Mouse (Mus musculus) small intestine, adult 10 weeks (tissue): ENCODE data around the gene Itgb7. TPM values are rescaled to one million over a fixed set of nuclear protein-coding genes. Genes with fewer than 3 reads are reported as not detected.

ENCODE experiments used
- polyA plus RNA-seq: library from polyadenylated mRNA; stranded (reverse); fragments of 350-450 nt; fragmentation: Illumina TruSeq; extraction: RNeasy Lipid Tissue Mini Kit (QIAGEN cat#74804); gene quantifications from one replicate; pipeline ENCODE4 v1.2.3, GENCODE M21; 2014; ENCODE audit warnings: low replicate concordance

Gene Itgb7
- polyA plus RNA-seq: not detected

DNA sequence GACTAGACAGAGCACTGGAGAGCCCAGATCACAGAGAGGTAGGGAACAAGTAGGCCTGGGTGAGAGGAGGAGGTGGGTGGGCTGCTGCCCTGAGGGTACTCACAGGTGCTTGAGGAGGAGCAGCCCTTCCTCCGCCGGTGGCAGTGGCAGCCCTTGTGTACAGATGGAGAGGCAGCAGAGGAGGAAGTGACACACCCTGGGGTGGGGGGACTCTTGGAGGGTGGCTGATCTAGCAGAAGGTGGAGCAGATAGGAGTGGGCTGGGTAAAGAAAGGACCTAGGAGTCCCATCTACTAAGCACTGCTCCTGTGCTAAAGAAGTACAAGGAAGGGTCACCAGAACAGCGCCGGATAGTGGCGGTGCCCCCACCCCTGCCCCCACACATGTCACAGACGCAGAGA, at the start of gene Itgb7:
Itgb7 (minus strand) TSS at position 197 of the 400 bp plus-strand sequence.

DNA sequence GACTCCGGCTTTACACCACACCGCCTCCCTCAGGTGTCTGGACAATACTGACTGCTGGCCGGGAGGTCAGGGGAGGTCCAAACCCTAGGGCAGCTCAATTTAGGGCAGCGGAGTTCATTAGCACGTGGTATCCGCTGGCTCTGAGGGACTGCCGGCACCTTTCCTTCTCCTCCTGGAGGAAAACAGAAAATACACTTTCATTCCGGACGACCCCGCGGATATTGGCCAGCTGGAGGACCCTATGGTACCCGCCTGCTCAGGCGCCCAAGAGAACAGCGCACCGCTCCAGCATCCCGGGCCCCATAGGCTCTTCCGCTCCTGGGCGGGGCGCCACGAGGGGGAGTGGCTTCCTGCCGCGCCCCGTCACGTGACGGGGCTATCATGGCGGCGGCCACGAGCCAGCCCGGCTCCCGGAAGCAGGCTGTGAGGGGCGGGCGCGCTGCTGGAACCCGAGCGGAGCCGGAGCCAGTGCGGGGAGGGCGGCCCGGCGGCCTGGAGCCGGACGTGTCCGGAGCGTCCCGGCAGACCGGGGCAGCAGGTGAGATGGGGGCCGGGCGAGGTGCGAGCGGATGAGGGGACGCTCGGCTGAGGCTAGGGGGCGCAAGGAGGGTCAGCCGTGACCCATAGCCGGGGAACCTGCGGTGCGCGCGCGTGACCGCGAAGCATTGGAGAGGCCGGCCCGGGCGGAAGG, 47.5 kb upstream of the Itgb7 start, which contains the start of gene Mfsd5:
Mfsd5 (plus strand) TSS at position 363 of the 691 bp plus-strand sequence.

DNA sequence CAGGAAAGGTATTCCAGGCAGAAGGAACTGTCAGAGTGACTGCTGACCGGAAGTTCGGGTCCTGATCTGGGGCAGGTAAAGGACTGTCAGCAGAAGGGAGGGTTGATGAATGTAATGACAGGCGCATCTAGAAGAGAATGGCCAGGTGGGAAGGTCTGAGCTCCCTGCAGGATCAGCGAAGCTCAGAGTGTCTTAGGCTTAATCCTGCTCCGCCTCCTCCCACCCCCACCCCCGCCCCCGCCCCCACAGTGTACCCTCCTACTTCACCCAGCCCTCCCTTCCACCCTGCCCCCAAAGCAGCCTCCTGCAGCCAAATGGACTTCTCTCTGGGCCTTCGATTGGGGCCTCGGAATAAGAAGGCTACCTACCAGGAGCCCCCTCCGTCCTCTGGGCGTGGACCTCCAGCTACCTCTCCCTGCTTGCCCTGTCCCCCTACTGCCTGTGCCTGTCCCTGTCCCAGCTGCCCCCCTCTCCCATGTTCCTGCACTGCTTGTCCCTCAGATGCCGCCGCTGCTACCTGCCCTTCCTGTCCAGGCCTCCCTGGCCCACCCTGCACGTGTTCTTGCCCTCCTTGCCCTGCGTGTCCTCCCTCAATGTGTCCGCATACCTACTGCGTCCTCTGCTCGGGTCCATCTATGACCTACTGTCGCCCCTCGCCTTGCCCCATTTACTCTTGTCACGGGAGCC, 38.7 kb upstream of the Itgb7 start, which contains the start of gene Gm9918:
Gm9918 (plus strand) TSS at position 290 of the 687 bp plus-strand sequence.

GRCm38 (mm10) chr15:102257202-102258075, 25.7 kb upstream of the Itgb7 start, which contains the start of gene Rarg:
Gene Rarg (minus strand): TSS chr15:102257517.

GRCm38 (mm10) chr15:102204674-102205505, 26.9 kb downstream of the Itgb7 start, which contains the start of gene Csad:
Gene Csad (minus strand): TSS chr15:102204724.

GRCm38 (mm10) chr15:102202971-102203834, 28.5 kb downstream of the Itgb7 start, which contains the start of gene Zfp740:
Gene Zfp740 (plus strand): TSS chr15:102203249.

Other genes with a start within 250 kb of the Itgb7 start
- 56.2 TPM for gene Krt8, start 227.5 kb downstream of the Itgb7 start, polyA plus RNA-seq
- gene Krt18, start 203.8 kb downstream of the Itgb7 start, polyA plus RNA-seq: 1.4 TPM
- 159 TPM for gene Eif4b, start 158.2 kb downstream of the Itgb7 start, polyA plus RNA-seq
- gene Tns2, start 131.5 kb downstream of the Itgb7 start, polyA plus RNA-seq: 6.5 TPM
- gene Spryd3, start 95.7 kb downstream of the Itgb7 start, polyA plus RNA-seq: 0.30 TPM
- not detected for gene Igfbp6, start 87.6 kb downstream of the Itgb7 start, polyA plus RNA-seq
- gene Soat2, start 81.4 kb downstream of the Itgb7 start, polyA plus RNA-seq: 11.7 TPM
- 17.0 TPM for gene Zfp740, start 28.7 kb downstream of the Itgb7 start, polyA plus RNA-seq
- gene Csad, start 27.2 kb downstream of the Itgb7 start, polyA plus RNA-seq: 6.3 TPM
- 0.48 TPM for gene Rarg, start 25.6 kb upstream of the Itgb7 start, polyA plus RNA-seq
- gene Gm9918, start 38.6 kb upstream of the Itgb7 start, polyA plus RNA-seq: not detected
- 0.78 TPM for gene Mfsd5, start 47.5 kb upstream of the Itgb7 start, polyA plus RNA-seq
- gene Espl1, start 64.3 kb upstream of the Itgb7 start, polyA plus RNA-seq: 0.19 TPM
- 6.2 TPM for gene Pfdn5, start 94.2 kb upstream of the Itgb7 start, polyA plus RNA-seq
- gene Myg1, start 99.8 kb upstream of the Itgb7 start, polyA plus RNA-seq: 5.8 TPM
- 4.4 TPM for gene Aaas, start 118.8 kb upstream of the Itgb7 start, polyA plus RNA-seq
- gene Sp7, start 135.2 kb upstream of the Itgb7 start, polyA plus RNA-seq: not detected
- 83.0 TPM for gene Sp1, start 174.2 kb upstream of the Itgb7 start, polyA plus RNA-seq
- gene Amhr2, start 213.4 kb upstream of the Itgb7 start, polyA plus RNA-seq: not detected
- 223 TPM for gene Prr13, start 227.1 kb upstream of the Itgb7 start, polyA plus RNA-seq
- gene Pcbp2, start 238.6 kb upstream of the Itgb7 start, polyA plus RNA-seq: 488 TPM